In genomic region chrX:36772591-36772990, GRCm38 (mm10) we compare ENCODE assay signal across 17 mouse cellular contexts.
"Had no signal": no experiment of that assay in that cellular context is flagged by ENCODE, and none has a peak within 500 bp of the region (broad histone marks: within the 10 kb centered on the region; RNA-seq: fewer than 3 reads in every experiment).

No protein-coding gene starts in this region.

- DNase-seq: liver, postnatal 0 days; lung, adult 2 months; lung, postnatal 14 days; lung, postnatal 36 days; right cerebral cortex, postnatal 14 days; thymus, adult 2 months; thymus, postnatal 25 days; thymus, postnatal 4 days had no signal

- H3K4me3 ChIP-seq: lung, embryonic 15.5 days; megakaryocyte, embryonic 14.5 days; midbrain, embryonic 13.5 days; myocyte; neural tube, embryonic 13.5 days; neural tube, embryonic 15.5 days; stomach, embryonic 15.5 days had no signal

- H3K27ac ChIP-seq: lung, embryonic 15.5 days; macrophage; midbrain, embryonic 13.5 days; neural tube, embryonic 13.5 days; neural tube, embryonic 15.5 days; stomach, embryonic 15.5 days; stomach, postnatal 0 days had no signal

- H3K27me3 ChIP-seq: lung, embryonic 15.5 days; midbrain, embryonic 13.5 days; neural tube, embryonic 13.5 days; neural tube, embryonic 15.5 days; stomach, embryonic 15.5 days had no signal

- H3K4me1 ChIP-seq: lung, embryonic 15.5 days; midbrain, embryonic 13.5 days; neural tube, embryonic 13.5 days; neural tube, embryonic 15.5 days; stomach, embryonic 15.5 days had no signal

- H3K36me3 ChIP-seq: lung, embryonic 15.5 days; midbrain, embryonic 13.5 days; neural tube, embryonic 13.5 days; neural tube, embryonic 15.5 days; stomach, embryonic 15.5 days had no signal
